Mouse (Mus musculus) skeletal muscle tissue, postnatal 0 days (tissue): Measurements from ENCODE around the gene Capsl. TPM values are rescaled to one million over a fixed set of nuclear protein-coding genes. Genes with fewer than 3 reads are reported as not detected.

Experiments used
- polyA plus RNA-seq: library from polyadenylated mRNA; unstranded; fragments of >200 nt; fragmentation: Nextera tagmentation; extraction: Ambion mirVana; gene quantifications from 2 replicates; pipeline ENCODE4 v1.2.1, GENCODE M21; 2015

Gene Capsl
- 0.19 TPM in 1 of 2 replicates, not detected in the other for polyA plus RNA-seq

DNA sequence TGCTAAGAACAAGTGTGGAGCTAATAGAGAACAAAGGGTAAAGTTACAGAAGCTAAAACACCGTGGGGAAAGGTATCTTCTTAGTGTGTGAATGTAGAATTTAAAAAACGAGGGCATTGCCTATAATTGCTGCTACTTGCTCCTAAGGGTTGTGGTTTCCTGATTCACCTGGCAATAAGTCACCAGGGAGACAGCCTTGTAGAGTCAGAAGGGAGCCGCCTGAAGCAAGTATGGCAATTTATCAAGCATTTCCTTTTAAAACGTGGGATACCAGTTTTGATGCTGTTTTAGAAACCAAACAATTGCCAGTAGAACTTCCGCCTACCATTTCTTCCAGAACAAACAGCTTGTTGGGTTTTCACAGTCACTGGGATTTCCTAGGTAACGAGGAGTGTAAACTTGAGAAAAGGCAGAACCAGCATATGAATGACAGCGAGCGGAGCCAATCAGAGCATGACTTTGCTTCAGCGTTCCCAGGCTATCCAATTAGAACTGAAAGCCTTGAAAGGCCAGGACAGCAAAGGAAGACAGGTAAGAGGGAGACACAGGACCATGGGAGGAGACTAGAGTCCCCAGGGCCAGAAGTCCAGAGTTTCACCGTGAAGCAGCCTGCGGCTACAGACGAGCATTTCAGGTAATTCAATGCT is at the start of gene Capsl:
TSS of gene Capsl (plus strand) at position 495 of the 647 bp plus-strand sequence.

Other genes with a start within 250 kb of the Capsl start
- gene Ugt3a1, start 159.1 kb upstream of the Capsl start, polyA plus RNA-seq: 0.06 TPM in 1 of 2 replicates, not detected in the other
- gene Ugt3a2, start 100.5 kb upstream of the Capsl start, polyA plus RNA-seq: 0.11 TPM in 1 of 2 replicates, not detected in the other
- gene Il7r, start 94.1 kb downstream of the Capsl start, polyA plus RNA-seq: 0.60 and 0.64 TPM in 2 replicates